Mouse (Mus musculus): Measurements from ENCODE around the gene Jsrp1. TPM values are rescaled to one million over a fixed set of nuclear protein-coding genes. Genes with fewer than 3 reads are reported as not detected.

Gene Jsrp1
- 0.38 and 0.80 TPM in 2 replicates for polyA plus RNA-seq (2014; fragmentation: Nextera tagmentation; extraction: Ambion mirVana)

DNA sequence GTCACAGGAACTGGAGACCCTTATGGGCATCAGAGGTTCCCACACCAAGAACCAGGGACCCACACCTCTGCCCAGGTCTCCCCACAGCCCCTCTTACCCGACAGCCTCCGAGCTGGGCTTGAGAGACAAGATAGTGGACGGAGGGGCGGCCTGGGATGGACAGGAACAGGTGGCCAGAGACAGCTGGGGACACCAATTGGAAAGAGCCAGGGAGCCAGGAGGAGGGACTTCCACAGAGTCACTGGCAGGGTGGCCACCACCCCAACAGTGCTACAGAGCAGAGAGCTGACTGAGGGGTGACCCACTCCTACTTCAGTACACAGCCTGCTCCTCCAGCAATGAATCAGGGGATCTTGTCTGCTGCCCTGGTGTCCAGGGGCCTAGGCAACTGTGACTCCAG, at the start of gene Jsrp1:
Gene Jsrp1, minus strand, starts transcription at position 133 of the 400 bp plus-strand sequence.
- Histone ChIP-seq H3K36me3 (ENCODE audit: control insufficient read depth, insufficient read depth, low read length) (no peaks in the 10 kb centered on the region), H3K9ac (ENCODE audit: low read length) (no peak within 1 kb of the TSS), H3K4me3 (ENCODE audit: low read depth, low read length) (no peak within 1 kb of the TSS), H3K27me3 (ENCODE audit: control insufficient read depth, insufficient read depth, low read length) (peaks cover 16% of the 10 kb centered on the region), H3K27ac (ENCODE audit: low read depth, low read length) (no peak within 1 kb of the TSS), H3K9me3 (ENCODE audit: control insufficient read depth, low read length) (no peaks in the 10 kb centered on the region), H3K4me1 (ENCODE audit: control insufficient read depth, insufficient read depth, low read length) (peaks cover 7% of the 10 kb centered on the region), H3K4me2 (no peak within 1 kb of the TSS)
- DNase-seq (ENCODE audit: low spot score, missing footprints) = no peak
- WGBS = 79% methylated on average over 4 of the region's 4 CpGs
- ATAC-seq (ENCODE audit: low FRiP score) = no peak

DNA sequence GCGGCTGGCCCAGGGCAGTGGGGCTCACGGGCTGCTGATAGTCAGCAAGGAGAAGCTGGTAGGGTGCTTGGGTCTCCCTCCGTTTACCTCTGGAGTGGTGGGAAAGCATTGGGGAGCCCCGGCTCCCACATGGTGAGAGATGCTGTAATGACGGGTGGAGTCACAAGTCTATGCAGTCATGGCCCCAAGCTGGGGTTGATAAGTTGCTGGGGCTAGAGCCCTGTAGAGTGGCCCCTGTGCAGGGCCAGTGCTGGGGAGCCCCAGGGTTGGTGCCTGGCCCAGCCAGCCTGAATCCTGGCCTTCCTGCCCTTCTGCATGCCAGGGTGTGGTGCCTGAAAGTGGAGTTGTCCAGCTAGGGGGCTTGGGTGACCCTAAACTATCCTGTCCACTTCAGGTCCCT, 49.0 kb upstream of the Jsrp1 start:
- H3K27ac ChIP-seq (ENCODE audit: low read depth, low read length) = no peak overlapping the region
- ATAC-seq (ENCODE audit: low FRiP score) (no peak), DNase-seq (ENCODE audit: low spot score, missing footprints) (no peak)
- 0 out of 2 replicates have a peak, but pooled peaks cover 2% of the 10 kb centered on the region for H3K36me3 ChIP-seq (ENCODE audit: control insufficient read depth, insufficient read depth, low read length)
- H3K27me3 ChIP-seq (ENCODE audit: control insufficient read depth, insufficient read depth, low read length) = no peaks in the 10 kb centered on the region
- 90% methylated on average over 5 of the region's 5 CpGs for WGBS
- no peak overlapping the region for H3K4me3 ChIP-seq (ENCODE audit: low read depth, low read length)
- H3K4me2 ChIP-seq = no peak overlapping the region
- no peaks in the 10 kb centered on the region for H3K9me3 ChIP-seq (ENCODE audit: control insufficient read depth, low read length)
- peaks cover 4% of the 10 kb centered on the region; the same call in 1 of the 2 replicates for H3K4me1 ChIP-seq (ENCODE audit: control insufficient read depth, insufficient read depth, low read length)
- no peak overlapping the region for H3K9ac ChIP-seq (ENCODE audit: low read length)

- Histone ChIP-seq H3K36me3 (ENCODE audit: control insufficient read depth, insufficient read depth, low read length) (0 out of 2 replicates have a peak, but pooled peaks cover 2% of the 10 kb centered on the region), H3K27me3 (ENCODE audit: control insufficient read depth, insufficient read depth, low read length) (no peaks in the 10 kb centered on the region), H3K9ac (ENCODE audit: low read length) (no peak overlapping the region), H3K4me3 (ENCODE audit: low read depth, low read length) (no peak overlapping the region), H3K4me1 (ENCODE audit: control insufficient read depth, insufficient read depth, low read length) (peaks cover 19% of the 10 kb centered on the region), H3K27ac (ENCODE audit: low read depth, low read length) (no peak overlapping the region), H3K9me3 (ENCODE audit: control insufficient read depth, low read length) (no peaks in the 10 kb centered on the region), H3K4me2 (no peak overlapping the region)
- DNase-seq (ENCODE audit: low spot score, missing footprints) = no peak
- WGBS = 83% methylated on average over 7 of the region's 7 CpGs
- ATAC-seq (ENCODE audit: low FRiP score) = no peak
Measured at GRCm38 (mm10) chr10:80858350-80858935, 45.1 kb upstream of the Jsrp1 start.

DNA sequence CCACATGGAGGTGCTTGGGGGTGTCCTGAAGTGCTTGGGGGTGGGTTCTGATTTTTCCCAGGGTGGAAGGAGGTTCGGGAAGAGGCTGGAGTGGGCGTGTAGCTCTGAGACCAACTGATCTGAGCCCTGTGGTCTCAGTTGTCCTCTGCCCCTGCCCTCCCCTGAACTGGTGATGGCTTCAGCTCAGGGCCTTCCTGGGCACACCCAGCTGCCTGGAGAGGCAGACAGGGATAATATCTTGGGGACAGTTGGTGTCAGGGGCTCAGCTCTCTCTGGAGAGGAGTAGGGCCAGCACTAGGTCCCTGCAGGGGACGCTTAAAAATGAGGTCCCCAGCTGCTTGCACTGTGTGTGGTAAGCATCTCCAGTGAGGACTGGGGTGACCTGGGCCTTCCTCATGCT, 44.5 kb upstream of the Jsrp1 start:
- Histone ChIP-seq H3K27ac (ENCODE audit: low read depth, low read length) (no peak overlapping the region), H3K36me3 (ENCODE audit: control insufficient read depth, insufficient read depth, low read length) (peaks cover 3% of the 10 kb centered on the region), H3K9ac (ENCODE audit: low read length) (peak overlapping the region; percentile 38), H3K27me3 (ENCODE audit: control insufficient read depth, insufficient read depth, low read length) (no peaks in the 10 kb centered on the region), H3K4me2 (0 out of 2 replicates have a peak overlapping the region, but pooled peaks have one; percentile 11), H3K9me3 (ENCODE audit: control insufficient read depth, low read length) (no peaks in the 10 kb centered on the region), H3K4me1 (ENCODE audit: control insufficient read depth, insufficient read depth, low read length) (peaks cover 19% of the 10 kb centered on the region), H3K4me3 (ENCODE audit: low read depth, low read length) (no peak overlapping the region)
- 61% methylated on average over 3 of the region's 3 CpGs for WGBS
- ATAC-seq (ENCODE audit: low FRiP score) (no peak), DNase-seq (ENCODE audit: low spot score, missing footprints) (no peak)

DNA sequence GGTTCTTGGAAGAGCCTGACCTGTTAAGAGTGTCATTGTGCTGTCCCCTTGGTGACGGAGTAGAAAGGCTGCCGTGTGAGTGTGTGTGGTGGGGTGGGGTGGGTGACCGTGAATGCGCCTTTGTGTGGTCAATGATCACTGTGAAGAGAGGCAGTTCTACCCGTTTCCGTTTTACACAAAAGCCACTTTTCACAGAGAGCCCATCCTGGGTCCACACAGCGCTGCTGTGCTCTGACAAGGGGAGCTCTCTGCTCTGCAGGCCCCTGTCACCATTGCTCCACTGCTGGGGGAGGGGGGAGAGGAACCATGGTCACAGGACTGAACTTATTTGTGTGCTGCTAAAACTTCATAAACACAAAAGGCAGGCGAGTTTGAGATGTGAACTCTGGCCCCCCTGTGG, 44.1 kb upstream of the Jsrp1 start:
- Histone ChIP-seq H3K27me3 (ENCODE audit: control insufficient read depth, insufficient read depth, low read length) (no peaks in the 10 kb centered on the region), H3K4me1 (ENCODE audit: control insufficient read depth, insufficient read depth, low read length) (peaks cover 19% of the 10 kb centered on the region), H3K27ac (ENCODE audit: low read depth, low read length) (no peak overlapping the region), H3K36me3 (ENCODE audit: control insufficient read depth, insufficient read depth, low read length) (peaks cover 5% of the 10 kb centered on the region), H3K9ac (ENCODE audit: low read length) (peak overlapping the region; percentile 38), H3K9me3 (ENCODE audit: control insufficient read depth, low read length) (no peaks in the 10 kb centered on the region), H3K4me3 (ENCODE audit: low read depth, low read length) (no peak overlapping the region), H3K4me2 (0 out of 2 replicates have a peak overlapping the region, but pooled peaks have one; percentile 11)
- no peak for ATAC-seq (ENCODE audit: low FRiP score)
- DNase-seq (ENCODE audit: low spot score, missing footprints) = no peak
- 63% methylated on average over 8 of the region's 8 CpGs for WGBS

GRCm38 (mm10) chr10:80856908-80857307, 43.6 kb upstream of the Jsrp1 start:
- ATAC-seq (ENCODE audit: low FRiP score) (no peak), DNase-seq (ENCODE audit: low spot score, missing footprints) (no peak)
- Histone ChIP-seq H3K9ac (ENCODE audit: low read length) (no peak overlapping the region), H3K4me3 (ENCODE audit: low read depth, low read length) (no peak overlapping the region), H3K4me1 (ENCODE audit: control insufficient read depth, insufficient read depth, low read length) (peaks cover 19% of the 10 kb centered on the region), H3K27ac (ENCODE audit: low read depth, low read length) (no peak overlapping the region), H3K9me3 (ENCODE audit: control insufficient read depth, low read length) (no peaks in the 10 kb centered on the region), H3K36me3 (ENCODE audit: control insufficient read depth, insufficient read depth, low read length) (peaks cover 7% of the 10 kb centered on the region), H3K27me3 (ENCODE audit: control insufficient read depth, insufficient read depth, low read length) (no peaks in the 10 kb centered on the region), H3K4me2 (0 out of 2 replicates have a peak overlapping the region, but pooled peaks have one; percentile 11)
- WGBS = 87% methylated on average over 5 of the region's 5 CpGs

- Histone ChIP-seq H3K4me2 (0 out of 2 replicates have a peak overlapping the region, but pooled peaks have one; percentile 11), H3K27ac (ENCODE audit: low read depth, low read length) (no peak overlapping the region), H3K9ac (ENCODE audit: low read length) (no peak overlapping the region), H3K9me3 (ENCODE audit: control insufficient read depth, low read length) (no peaks in the 10 kb centered on the region), H3K36me3 (ENCODE audit: control insufficient read depth, insufficient read depth, low read length) (peaks cover 7% of the 10 kb centered on the region), H3K27me3 (ENCODE audit: control insufficient read depth, insufficient read depth, low read length) (no peaks in the 10 kb centered on the region), H3K4me1 (ENCODE audit: control insufficient read depth, insufficient read depth, low read length) (peaks cover 19% of the 10 kb centered on the region), H3K4me3 (ENCODE audit: low read depth, low read length) (no peak overlapping the region)
- WGBS = 68% methylated on average over 3 of the region's 3 CpGs
- DNase-seq (ENCODE audit: low spot score, missing footprints) (no peak), ATAC-seq (ENCODE audit: low FRiP score) (no peak)
Measured at GRCm38 (mm10) chr10:80856267-80856666, 43.0 kb upstream of the Jsrp1 start.

GRCm38 (mm10) chr10:80855749-80856073, 42.4 kb upstream of the Jsrp1 start:
- Histone ChIP-seq H3K27me3 (ENCODE audit: control insufficient read depth, insufficient read depth, low read length) (no peaks in the 10 kb centered on the region), H3K27ac (ENCODE audit: low read depth, low read length) (no peak overlapping the region), H3K4me1 (ENCODE audit: control insufficient read depth, insufficient read depth, low read length) (peaks cover 19% of the 10 kb centered on the region), H3K4me2 (peak overlapping the region; percentile 97), H3K36me3 (ENCODE audit: control insufficient read depth, insufficient read depth, low read length) (peaks cover 7% of the 10 kb centered on the region), H3K9ac (ENCODE audit: low read length) (peak overlapping the region; percentile 86), H3K9me3 (ENCODE audit: control insufficient read depth, low read length) (no peaks in the 10 kb centered on the region), H3K4me3 (ENCODE audit: low read depth, low read length) (peak overlapping the region; percentile 91)
- DNase-seq (ENCODE audit: low spot score, missing footprints) = peak; percentile 87
- ATAC-seq (ENCODE audit: low FRiP score) = no peak
- WGBS = 25% methylated on average over 11 of the region's 11 CpGs

DNA sequence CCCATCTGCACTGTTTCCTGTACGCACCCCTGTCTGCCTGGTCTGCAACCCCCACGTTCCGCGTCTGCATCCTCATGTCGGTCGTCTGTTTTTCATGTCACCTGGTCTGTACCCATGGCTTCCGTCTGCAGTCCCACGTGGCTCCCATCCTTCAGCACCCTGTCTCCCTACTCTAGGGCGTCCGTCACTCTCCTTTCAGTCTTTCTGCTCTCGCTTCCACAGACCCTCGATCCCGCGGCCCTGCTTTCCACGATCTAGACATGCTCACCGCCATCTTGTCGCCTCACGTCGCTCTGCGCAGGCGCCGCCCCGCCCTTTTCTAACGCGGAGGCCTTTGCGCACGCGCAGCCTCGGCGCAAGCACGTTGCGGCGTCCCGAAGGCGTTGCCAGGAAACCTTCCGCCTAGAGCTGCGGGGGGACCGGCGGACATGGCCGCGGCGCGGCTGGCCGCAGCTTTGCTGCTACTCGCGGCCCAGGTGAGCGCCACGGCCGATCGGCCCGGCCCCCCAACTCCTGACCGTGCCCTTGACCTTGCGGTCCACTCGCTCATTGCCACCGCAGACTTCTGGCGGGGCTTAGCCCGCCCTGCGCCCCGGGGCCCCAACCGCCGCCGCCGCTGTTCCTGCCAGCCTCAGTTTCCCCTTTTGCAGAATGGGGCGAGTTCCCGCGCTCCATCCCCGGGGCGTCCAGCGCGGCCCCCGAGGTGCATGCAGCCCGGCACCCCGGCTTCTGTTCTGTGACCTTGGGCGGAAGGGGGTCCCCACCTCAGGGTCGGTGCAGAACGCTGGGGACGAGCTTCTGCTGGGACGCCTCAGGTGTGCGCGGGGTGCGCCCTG, 41.8 kb upstream of the Jsrp1 start, which contains the start of the genes Lsm7 and Sppl2b:
Gene Lsm7, minus strand, starts transcription at position 297 of the 836 bp plus-strand sequence.
Gene Sppl2b, plus strand, starts transcription at position 363 of the 836 bp plus-strand sequence.
- Histone ChIP-seq H3K9ac (ENCODE audit: low read length) (peak within 1 kb of the TSS; percentile 86), H3K27ac (ENCODE audit: low read depth, low read length) (peak within 1 kb of the TSS; percentile 8; the same call in 1 of the 2 replicates), H3K4me2 (peak within 1 kb of the TSS; percentile 97), H3K4me1 (ENCODE audit: control insufficient read depth, insufficient read depth, low read length) (peaks cover 19% of the 10 kb centered on the region), H3K27me3 (ENCODE audit: control insufficient read depth, insufficient read depth, low read length) (no peaks in the 10 kb centered on the region), H3K4me3 (ENCODE audit: low read depth, low read length) (peak within 1 kb of the TSS; percentile 91), H3K36me3 (ENCODE audit: control insufficient read depth, insufficient read depth, low read length) (peaks cover 7% of the 10 kb centered on the region), H3K9me3 (ENCODE audit: control insufficient read depth, low read length) (no peaks in the 10 kb centered on the region)
- under 1% methylated on average over 81 of the region's 81 CpGs for WGBS
- peak; percentile 81 for ATAC-seq (ENCODE audit: low FRiP score)
- DNase-seq (ENCODE audit: low spot score, missing footprints) = peak; percentile 100
